Mouse (Mus musculus): ENCODE measurements around the gene Zfp575. TPM values are rescaled to one million over a fixed set of nuclear protein-coding genes. Genes with fewer than 3 reads are reported as not detected.
"Not testable (repeated sequence)": the region's sequence is repeated elsewhere in the genome, so short reads cannot be mapped to it uniquely, and the experiment has no call there.

The Zfp575 gene
- polyA plus RNA-seq (2016; fragmentation: Nextera tagmentation; extraction: Ambion mirVana): 2.0 and 2.1 TPM in 2 replicates

DNA sequence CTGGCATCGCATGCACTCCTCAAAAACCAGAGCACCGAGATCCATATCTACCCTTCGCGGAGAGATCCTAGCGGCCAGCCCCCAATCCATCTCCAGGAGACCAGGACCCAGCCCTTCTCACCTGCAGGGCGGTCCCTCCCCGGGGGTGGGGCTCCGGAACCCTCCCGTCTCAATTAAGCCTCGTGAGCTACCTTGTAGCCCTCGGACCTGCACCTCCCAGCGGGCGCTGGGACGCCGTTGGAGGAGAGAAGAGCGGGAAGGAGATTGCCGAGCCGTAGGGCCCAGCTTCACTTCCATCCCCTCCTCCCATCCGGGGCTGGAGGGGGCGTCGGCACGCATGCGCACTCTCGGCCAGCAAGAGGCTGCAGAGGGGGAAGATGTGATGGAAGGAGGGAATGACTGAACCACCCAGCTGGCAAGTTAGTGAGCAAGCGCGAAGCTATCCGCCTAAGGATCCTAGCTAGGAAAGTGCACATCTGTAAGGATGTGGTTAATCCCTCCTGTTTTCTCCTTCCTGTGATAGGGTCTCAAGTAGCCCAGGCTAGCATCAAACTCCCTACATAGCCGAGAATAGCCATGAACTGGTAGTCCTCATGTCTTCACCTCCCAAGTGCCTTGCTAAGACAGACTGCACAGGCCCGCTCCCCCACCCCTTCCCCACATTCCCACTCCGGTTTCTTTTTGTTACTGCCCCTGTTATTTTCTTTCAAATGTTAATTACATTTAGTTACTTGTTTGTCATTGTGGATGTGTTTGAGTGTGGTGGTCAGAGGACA is at the start of gene Zfp575, which contains the start of gene Ethe1:
Gene Zfp575, minus strand, starts transcription at position 312 of the 776 bp plus-strand sequence.
Gene Ethe1, plus strand, starts transcription at position 214 of the 776 bp plus-strand sequence.
- Histone ChIP-seq H3K4me1 (peaks cover 17% of the 10 kb centered on the region), H3K36me3 (replicated peaks) (no peaks in the 10 kb centered on the region), H3K27ac (replicated peaks) (peak within 1 kb of the TSS; percentile 79), H3K4me3 (peak within 1 kb of the TSS; percentile 64), H3K9me3 (peaks cover 12% of the 10 kb centered on the region), H3K27me3 (replicated peaks; ENCODE audit: low read depth, poor library complexity, severe bottlenecking) (peaks cover 45% of the 10 kb centered on the region)
- 7% methylated on average over 30 of the region's 30 CpGs for WGBS
- DNase-seq (ENCODE audit: low spot score): peak; percentile 89

DNA sequence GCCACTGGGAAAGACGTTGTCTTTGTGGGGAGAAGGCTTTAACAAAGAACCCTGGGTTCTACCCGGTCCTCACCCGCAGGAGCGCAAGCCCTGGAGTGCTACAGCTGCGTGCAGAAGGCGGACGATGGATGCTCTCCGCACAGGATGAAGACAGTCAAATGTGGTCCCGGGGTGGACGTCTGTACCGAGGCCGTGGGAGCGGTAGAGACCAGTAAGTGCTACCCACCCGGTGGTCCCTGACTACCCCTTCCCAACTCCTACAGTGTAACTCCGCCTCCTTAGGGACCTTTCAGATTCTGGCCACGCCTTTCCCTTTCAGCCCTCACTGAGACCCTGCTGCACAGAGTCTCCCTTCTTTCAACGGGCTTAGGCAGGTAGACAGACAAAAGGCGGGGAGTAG is 49.6 kb upstream of the Zfp575 start:
- peaks cover 77% of the 10 kb centered on the region for H3K27me3 ChIP-seq (replicated peaks; ENCODE audit: low read depth, poor library complexity, severe bottlenecking)
- 1% methylated on average over 18 of the region's 18 CpGs for WGBS
- peak; percentile 38 for DNase-seq (ENCODE audit: low spot score)
- no peaks in the 10 kb centered on the region for H3K9me3 ChIP-seq
- H3K27ac ChIP-seq (replicated peaks): peak overlapping the region; percentile 20; the same call in 1 of the 2 replicates
- H3K4me1 ChIP-seq: peaks cover 28% of the 10 kb centered on the region
- no peaks in the 10 kb centered on the region for H3K36me3 ChIP-seq (replicated peaks)
- H3K4me3 ChIP-seq: peak overlapping the region; percentile 58

DNA sequence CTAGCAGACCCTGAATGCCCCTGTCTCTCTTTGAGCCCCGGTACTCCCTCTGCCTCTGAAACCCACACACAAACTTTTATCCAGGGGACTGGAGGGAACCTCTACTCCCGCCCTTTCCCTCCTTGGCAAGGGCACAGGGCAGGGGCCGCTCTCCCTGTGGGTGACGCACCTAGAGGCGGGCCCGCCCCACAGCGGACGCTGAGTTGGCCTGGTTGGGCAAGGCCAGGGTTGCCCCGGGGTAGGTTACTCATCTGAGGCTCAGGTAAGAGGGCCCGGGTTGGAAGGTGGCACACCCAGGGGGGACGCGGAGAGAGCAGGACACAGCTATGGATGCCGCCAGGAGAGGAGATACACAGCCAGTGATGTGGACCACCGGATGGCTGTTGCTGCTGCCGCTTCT is 48.8 kb upstream of the Zfp575 start, which contains the start of gene Lypd3:
Gene Lypd3, plus strand, starts transcription at position 287 of the 400 bp plus-strand sequence.
- H3K4me1 ChIP-seq: peaks cover 28% of the 10 kb centered on the region
- no peaks in the 10 kb centered on the region for H3K9me3 ChIP-seq
- H3K4me3 ChIP-seq: peak within 1 kb of the TSS; percentile 58
- H3K27me3 ChIP-seq (replicated peaks; ENCODE audit: low read depth, poor library complexity, severe bottlenecking): peaks cover 73% of the 10 kb centered on the region
- WGBS: 11% methylated on average over 15 of the region's 15 CpGs
- H3K27ac ChIP-seq (replicated peaks): peak within 1 kb of the TSS; percentile 20; the same call in 1 of the 2 replicates
- no peaks in the 10 kb centered on the region for H3K36me3 ChIP-seq (replicated peaks)
- DNase-seq (ENCODE audit: low spot score): no peak

DNA sequence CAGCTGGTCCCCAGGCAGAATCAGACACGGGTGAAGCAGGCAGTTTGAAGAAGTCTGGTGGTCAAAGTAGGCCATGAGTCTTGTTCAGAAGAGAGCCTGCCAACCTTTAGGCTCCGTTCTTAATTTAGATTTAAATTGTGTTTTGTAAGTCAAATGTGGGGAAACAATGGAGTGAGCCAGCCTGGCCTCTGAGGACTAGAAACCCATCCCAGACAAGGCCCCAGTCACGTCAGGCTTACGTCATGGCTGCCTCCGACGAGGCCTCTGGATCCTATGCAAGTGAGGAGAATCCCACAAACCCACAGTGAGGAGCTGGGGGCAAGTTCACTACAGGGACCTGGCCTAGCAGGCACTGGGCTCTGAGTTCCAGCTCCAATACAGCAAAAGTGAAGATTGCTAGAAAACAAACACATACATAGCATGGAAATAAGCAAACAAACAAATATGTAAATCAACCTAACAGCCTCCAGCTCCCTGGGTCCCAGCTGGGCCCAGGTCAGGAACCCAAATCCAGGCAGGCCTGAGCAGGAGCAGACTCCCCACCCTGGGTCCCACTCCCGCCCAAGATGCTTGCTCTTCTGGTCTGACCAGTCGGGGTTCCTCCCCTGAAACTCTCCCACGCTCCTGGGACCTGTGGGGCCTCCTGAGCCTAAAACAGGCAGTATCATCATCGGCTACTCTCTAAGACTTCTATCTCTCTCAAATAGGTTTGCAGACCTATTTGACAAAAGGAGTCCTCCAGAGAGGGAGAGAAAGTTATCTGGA is 42.9 kb upstream of the Zfp575 start:
- H3K9me3 ChIP-seq: no peaks in the 10 kb centered on the region
- no peak overlapping the region for H3K27ac ChIP-seq (replicated peaks)
- no peaks in the 10 kb centered on the region for H3K36me3 ChIP-seq (replicated peaks)
- WGBS: 74% methylated on average over 10 of the region's 10 CpGs
- no peak for DNase-seq (ENCODE audit: low spot score)
- H3K4me3 ChIP-seq: no peak overlapping the region
- peaks cover 17% of the 10 kb centered on the region for H3K4me1 ChIP-seq
- peaks cover 37% of the 10 kb centered on the region for H3K27me3 ChIP-seq (replicated peaks; ENCODE audit: low read depth, poor library complexity, severe bottlenecking)

DNA sequence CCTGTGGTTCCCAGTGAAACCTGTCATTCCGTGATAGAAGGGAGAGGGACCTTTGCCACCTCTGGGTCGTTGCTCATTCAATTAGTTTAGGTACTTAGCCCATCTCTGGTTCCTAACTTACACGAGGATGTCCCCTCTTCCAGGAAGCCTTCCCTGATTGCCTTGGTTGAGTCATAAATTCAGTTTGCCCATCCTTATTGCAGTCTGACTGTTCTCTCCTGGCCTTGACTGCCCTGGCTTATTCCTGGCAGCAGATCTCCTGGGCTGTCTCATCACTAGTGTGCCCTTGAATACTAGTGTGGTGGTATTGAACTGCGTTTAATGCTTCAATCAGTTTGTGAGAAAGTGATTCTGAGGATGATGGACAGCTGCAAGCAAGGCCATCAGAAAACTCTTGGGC is 42.2 kb upstream of the Zfp575 start:
- WGBS: 75% methylated on average over 4 of the region's 4 CpGs
- no peaks in the 10 kb centered on the region for H3K9me3 ChIP-seq
- peaks cover 17% of the 10 kb centered on the region for H3K4me1 ChIP-seq
- H3K27ac ChIP-seq (replicated peaks): no peak overlapping the region
- no peaks in the 10 kb centered on the region for H3K36me3 ChIP-seq (replicated peaks)
- H3K27me3 ChIP-seq (replicated peaks; ENCODE audit: low read depth, poor library complexity, severe bottlenecking): peaks cover 34% of the 10 kb centered on the region
- no peak for DNase-seq (ENCODE audit: low spot score)
- H3K4me3 ChIP-seq: no peak overlapping the region

DNA sequence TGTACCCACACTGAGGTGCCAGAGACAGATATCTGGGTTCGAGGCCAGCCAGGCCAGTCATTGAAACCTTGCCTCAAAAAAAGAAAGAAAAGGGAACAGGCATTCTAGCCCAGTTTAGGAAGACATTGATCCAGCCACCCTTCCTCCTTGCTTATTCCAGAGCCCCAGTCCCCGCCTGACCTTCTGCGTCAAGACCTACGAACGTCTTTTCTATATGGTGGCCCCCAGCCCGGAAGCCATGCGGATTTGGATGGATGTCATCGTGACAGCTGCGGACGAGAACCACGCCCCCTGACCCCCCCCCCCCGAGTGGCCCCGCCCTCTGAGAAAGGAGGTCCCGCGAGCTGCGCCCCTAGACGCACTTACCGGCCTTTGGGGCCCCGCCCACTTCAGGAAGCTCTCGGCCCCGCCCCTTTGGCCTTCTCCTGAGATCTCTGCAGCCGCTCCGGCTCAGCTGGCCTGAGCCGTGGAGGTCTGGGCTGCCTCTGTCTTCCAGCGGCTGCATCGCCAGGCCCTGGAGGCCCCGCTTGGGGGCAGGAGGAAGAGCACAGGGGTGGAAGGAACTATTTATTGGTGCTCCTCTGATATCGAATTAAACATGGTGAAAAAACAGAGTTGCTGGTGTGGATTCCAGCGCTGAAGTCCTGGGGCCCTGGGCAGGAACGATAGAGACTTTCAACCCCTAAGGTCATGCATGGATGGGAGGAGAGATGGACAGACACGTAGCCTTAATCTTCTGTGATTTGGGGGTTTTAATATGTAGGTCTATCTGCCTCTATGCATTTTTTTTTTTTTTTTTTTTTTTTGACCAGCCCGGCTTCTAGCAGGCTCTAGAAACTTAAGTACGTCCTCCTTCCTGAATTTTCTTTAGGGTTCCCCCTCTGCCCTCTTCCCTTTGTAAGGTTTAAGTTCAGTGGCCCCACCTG is 41.5 kb upstream of the Zfp575 start:
- H3K27me3 ChIP-seq (replicated peaks; ENCODE audit: low read depth, poor library complexity, severe bottlenecking): peaks cover 30% of the 10 kb centered on the region
- H3K36me3 ChIP-seq (replicated peaks): no peaks in the 10 kb centered on the region
- H3K4me1 ChIP-seq: peaks cover 18% of the 10 kb centered on the region
- peak overlapping the region; percentile 65; the same call in 1 of the 2 replicates for H3K27ac ChIP-seq (replicated peaks)
- peak; percentile 91 for DNase-seq (ENCODE audit: low spot score)
- H3K4me3 ChIP-seq: peak overlapping the region; percentile 54
- 8% methylated on average over 33 of the region's 33 CpGs for WGBS
- H3K9me3 ChIP-seq: no peaks in the 10 kb centered on the region

DNA sequence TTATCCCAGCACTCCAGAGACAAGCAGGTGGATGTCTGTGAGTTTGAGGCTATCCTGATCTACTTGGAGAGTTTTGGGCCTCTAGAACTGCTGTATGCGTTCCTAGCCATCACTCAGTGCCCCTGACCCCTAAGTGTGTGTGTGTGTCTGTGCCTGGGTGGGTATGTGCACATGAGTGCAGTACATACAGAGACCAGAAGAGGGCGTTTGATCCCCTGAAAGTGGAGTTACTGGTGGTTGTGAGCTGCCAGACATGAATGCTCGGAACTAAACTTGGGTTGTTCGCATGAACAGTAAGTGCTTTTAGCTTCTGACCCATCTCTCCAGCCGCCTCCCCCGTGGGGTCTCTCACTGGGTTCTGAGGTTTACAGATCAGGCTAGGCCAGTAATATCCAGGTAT is 35.5 kb upstream of the Zfp575 start:
- DNase-seq (ENCODE audit: low spot score): no peak
- WGBS: 83% methylated on average over 6 of the region's 6 CpGs
- no peak overlapping the region for H3K4me3 ChIP-seq
- H3K4me1 ChIP-seq: peaks cover 8% of the 10 kb centered on the region
- H3K36me3 ChIP-seq (replicated peaks): no peaks in the 10 kb centered on the region
- H3K9me3 ChIP-seq: peaks cover 17% of the 10 kb centered on the region
- H3K27me3 ChIP-seq (replicated peaks; ENCODE audit: low read depth, poor library complexity, severe bottlenecking): peaks cover 37% of the 10 kb centered on the region
- H3K27ac ChIP-seq (replicated peaks): no peak overlapping the region

DNA sequence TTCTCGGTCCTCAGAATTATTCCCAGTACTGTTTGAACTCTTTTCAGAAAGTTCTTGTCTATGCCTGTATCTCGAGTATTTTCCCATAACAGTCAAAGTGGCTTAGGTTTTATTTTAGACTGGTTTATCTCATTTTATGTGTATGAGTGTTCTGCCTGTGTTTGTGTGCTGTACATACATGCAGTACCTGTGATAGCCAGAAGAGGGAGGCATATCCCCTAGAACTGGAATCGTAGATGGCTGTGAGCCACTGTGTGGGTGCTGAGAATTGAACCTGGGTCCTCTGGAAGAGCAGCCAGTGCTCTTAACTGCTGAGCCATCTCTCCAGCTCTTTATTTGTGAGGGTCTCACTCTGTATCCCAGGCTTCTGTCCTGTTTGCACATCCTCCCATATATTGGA is 33.8 kb upstream of the Zfp575 start:
- Histone ChIP-seq H3K27me3 (replicated peaks; ENCODE audit: low read depth, poor library complexity, severe bottlenecking) (peaks cover 31% of the 10 kb centered on the region), H3K4me1 (peaks cover 4% of the 10 kb centered on the region; the same call in 1 of the 2 replicates), H3K4me3 (no peak overlapping the region), H3K27ac (replicated peaks) (no peak overlapping the region), H3K36me3 (replicated peaks) (no peaks in the 10 kb centered on the region), H3K9me3 (peaks cover 17% of the 10 kb centered on the region)
- 85% methylated on average over 3 of the region's 3 CpGs for WGBS
- no peak for DNase-seq (ENCODE audit: low spot score)

DNA sequence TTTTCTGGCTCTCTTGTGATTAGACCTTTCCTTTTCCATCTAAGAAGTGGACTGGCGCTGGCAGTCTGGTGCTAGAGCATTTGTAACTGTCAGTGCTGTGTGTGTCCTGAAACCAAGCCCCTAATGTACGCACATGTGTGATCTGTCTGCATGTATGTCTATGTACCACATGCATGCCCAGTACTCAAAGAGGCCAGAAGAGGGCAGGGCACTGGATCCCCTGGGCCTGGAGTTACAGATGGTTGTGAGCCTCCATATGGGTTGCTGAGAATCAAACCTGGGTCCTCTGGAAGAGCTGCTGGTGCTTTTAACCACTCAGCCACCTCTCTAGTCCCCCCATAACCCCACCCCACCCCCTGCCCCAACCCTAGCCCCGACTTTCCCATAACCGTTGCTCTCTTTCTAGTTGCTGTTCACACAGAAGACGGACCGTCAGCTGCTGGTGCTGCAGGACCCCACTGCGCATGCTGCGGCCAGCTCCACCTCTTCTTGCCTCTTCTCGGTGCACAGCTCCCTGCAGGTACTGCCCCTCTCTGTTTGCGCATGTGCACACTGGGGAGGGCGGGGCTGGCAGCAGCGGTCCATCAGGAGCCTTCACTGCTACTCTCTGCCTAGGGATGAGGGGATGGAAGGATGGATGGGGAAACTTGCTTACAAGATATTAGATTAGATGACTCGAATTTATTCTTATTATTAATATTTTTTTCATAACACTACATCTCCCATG is 32.4 kb upstream of the Zfp575 start:
- WGBS: 41% methylated on average over 13 of the region's 13 CpGs
- Histone ChIP-seq H3K9me3 (peaks cover 17% of the 10 kb centered on the region), H3K4me1 (0 out of 2 replicates have a peak, but pooled peaks cover 2% of the 10 kb centered on the region), H3K4me3 (no peak overlapping the region), H3K36me3 (replicated peaks) (no peaks in the 10 kb centered on the region), H3K27me3 (replicated peaks; ENCODE audit: low read depth, poor library complexity, severe bottlenecking) (peaks cover 26% of the 10 kb centered on the region), H3K27ac (replicated peaks) (no peak overlapping the region)
- DNase-seq (ENCODE audit: low spot score): no peak

DNA sequence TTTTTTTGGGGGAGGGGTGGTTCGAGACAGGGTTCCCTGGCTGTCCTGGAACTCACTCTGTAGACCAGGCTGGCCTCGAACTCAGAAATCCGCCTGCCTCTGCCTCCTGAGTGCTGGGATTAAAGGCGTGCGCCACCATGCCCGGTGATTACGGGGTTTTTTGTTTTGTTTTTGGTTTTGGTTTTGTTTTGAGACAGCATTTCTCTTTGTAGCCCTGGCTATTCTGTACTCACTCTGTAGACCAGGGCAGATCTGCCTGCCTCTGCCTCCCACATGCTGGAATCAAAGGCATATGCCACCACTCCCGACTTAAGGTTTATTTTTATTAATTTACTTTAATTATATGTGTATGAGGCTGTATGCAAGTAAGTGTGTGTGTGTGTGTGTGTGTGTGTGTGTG is 30.9 kb upstream of the Zfp575 start:
- H3K36me3 ChIP-seq (replicated peaks); DNase-seq (ENCODE audit: low spot score); H3K4me1 ChIP-seq; H3K4me3 ChIP-seq; H3K27ac ChIP-seq (replicated peaks): not testable (repeated sequence)
- Histone ChIP-seq H3K9me3 (peaks cover 17% of the 10 kb centered on the region), H3K27me3 (replicated peaks; ENCODE audit: low read depth, poor library complexity, severe bottlenecking) (peaks cover 36% of the 10 kb centered on the region)
- WGBS: 87% methylated on average over 8 of the region's 8 CpGs

DNA sequence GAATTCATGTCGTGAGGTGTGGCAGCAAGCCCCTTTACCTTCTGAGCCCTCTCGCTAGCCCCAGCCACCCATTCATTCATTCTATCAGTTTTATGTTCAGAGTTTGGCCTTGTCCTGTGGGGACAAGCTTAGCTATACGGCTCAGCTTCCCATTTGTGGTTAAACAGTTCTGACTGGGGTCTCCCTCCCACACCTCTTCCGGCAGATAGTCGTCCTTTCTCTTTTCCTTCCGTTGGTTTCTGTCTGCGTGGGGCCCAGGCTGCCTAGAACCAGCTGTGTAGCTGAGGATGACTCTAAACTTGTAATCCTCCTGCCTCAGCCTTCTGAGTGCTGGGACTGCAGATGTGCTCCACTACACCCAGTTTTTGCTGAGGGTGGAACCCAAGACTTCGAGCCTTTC is 30.3 kb upstream of the Zfp575 start:
- DNase-seq (ENCODE audit: low spot score): no peak
- Histone ChIP-seq H3K9me3 (peaks cover 15% of the 10 kb centered on the region), H3K27ac (replicated peaks) (no peak overlapping the region), H3K36me3 (replicated peaks) (no peaks in the 10 kb centered on the region), H3K4me3 (no peak overlapping the region), H3K27me3 (replicated peaks; ENCODE audit: low read depth, poor library complexity, severe bottlenecking) (peaks cover 42% of the 10 kb centered on the region), H3K4me1 (peaks cover 3% of the 10 kb centered on the region)
- 83% methylated on average over 8 of the region's 8 CpGs for WGBS
